Mouse (Mus musculus): ENCODE measurements around the gene Rcc1. TPM values are rescaled to one million over a fixed set of nuclear protein-coding genes. Genes with fewer than 3 reads are reported as not detected.

The Rcc1 gene
- polyA plus RNA-seq, 1 experiment from 2014 or later, result 81.0 TPM

DNA sequence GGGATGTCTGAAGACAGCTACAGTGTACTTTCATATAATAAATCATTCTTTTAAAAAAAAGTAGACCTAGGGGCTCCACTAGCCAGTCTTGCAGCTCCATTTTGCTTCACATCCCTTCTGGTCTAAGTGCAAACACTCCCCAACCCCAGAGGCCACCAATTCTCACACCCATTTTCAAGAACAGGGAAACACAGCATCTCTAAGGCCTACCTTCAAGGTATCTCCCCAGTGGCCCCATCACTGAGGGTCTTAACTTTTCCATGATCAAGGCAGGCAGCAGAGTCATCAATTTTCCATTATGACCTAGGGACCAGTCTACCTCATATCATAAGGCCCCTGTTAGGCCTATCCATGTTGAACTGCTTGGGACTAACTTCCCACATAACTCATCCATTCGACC lies 2.0 kb downstream of the Rcc1 start:
- 40% methylated on average over 1 of the region's 1 CpGs for WGBS
- no peak overlapping the region for H3K27ac ChIP-seq (replicated peaks; ENCODE audit: low read depth, low read length)
- DNase-seq (ENCODE audit: low spot score), result no peak
- H3K9me3 ChIP-seq (ENCODE audit: control insufficient read depth, low read length), result no peaks in the 10 kb centered on the region
- no peak overlapping the region for H3K9ac ChIP-seq (ENCODE audit: low read length)
- H3K4me3 ChIP-seq (ENCODE audit: low read depth, low read length), result 0 out of 2 replicates have a peak overlapping the region, but pooled peaks have one; percentile 57
- ATAC-seq (ENCODE audit: insufficient number of reproducible peaks, low FRiP score, low TSS enrichment, low read depth), result no peak
- H3K36me3 ChIP-seq (ENCODE audit: control insufficient read depth, insufficient read depth, low read length), result peaks cover 5% of the 10 kb centered on the region; the same call in 1 of the 2 replicates
- no peaks in the 10 kb centered on the region for H3K27me3 ChIP-seq (ENCODE audit: control insufficient read depth, insufficient read depth, low read length)
- H3K4me2 ChIP-seq (ENCODE audit: low read depth, severe bottlenecking), result peak overlapping the region; percentile 82; the same call in 1 of the 2 replicates
- H3K4me1 ChIP-seq (ENCODE audit: control insufficient read depth, insufficient read depth, low read length), result 0 out of 2 replicates have a peak, but pooled peaks cover 4% of the 10 kb centered on the region

DNA sequence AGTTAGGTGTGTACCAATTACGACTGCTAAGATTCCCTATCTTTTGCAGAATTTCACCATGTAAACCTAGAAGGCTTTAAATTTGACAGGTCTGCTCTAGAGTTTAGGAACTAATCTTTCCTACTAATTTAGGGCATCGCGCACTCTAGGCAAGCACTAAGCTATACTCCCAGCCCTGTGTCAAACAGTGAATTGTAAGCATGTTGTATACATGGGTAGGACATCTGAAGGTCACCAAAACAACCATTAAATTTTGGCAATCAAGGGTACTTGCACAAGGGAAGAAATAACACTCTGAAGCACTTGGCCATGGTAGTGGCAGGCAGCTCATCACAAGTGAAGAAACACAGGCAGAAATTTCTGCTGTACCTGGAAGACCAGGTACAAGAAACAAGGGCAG lies 2.6 kb downstream of the Rcc1 start:
- ATAC-seq (ENCODE audit: insufficient number of reproducible peaks, low FRiP score, low TSS enrichment, low read depth) (no peak), DNase-seq (ENCODE audit: low spot score) (no peak)
- Histone ChIP-seq H3K4me3 (ENCODE audit: low read depth, low read length) (no peak overlapping the region), H3K9ac (ENCODE audit: low read length) (no peak overlapping the region), H3K9me3 (ENCODE audit: control insufficient read depth, low read length) (no peaks in the 10 kb centered on the region), H3K27ac (replicated peaks; ENCODE audit: low read depth, low read length) (no peak overlapping the region), H3K36me3 (ENCODE audit: control insufficient read depth, insufficient read depth, low read length) (peaks cover 5% of the 10 kb centered on the region; the same call in 1 of the 2 replicates), H3K4me2 (ENCODE audit: low read depth, severe bottlenecking) (no peak overlapping the region), H3K27me3 (ENCODE audit: control insufficient read depth, insufficient read depth, low read length) (no peaks in the 10 kb centered on the region), H3K4me1 (ENCODE audit: control insufficient read depth, insufficient read depth, low read length) (0 out of 2 replicates have a peak, but pooled peaks cover 4% of the 10 kb centered on the region)
- 64% methylated on average over 3 of the region's 3 CpGs for WGBS

DNA sequence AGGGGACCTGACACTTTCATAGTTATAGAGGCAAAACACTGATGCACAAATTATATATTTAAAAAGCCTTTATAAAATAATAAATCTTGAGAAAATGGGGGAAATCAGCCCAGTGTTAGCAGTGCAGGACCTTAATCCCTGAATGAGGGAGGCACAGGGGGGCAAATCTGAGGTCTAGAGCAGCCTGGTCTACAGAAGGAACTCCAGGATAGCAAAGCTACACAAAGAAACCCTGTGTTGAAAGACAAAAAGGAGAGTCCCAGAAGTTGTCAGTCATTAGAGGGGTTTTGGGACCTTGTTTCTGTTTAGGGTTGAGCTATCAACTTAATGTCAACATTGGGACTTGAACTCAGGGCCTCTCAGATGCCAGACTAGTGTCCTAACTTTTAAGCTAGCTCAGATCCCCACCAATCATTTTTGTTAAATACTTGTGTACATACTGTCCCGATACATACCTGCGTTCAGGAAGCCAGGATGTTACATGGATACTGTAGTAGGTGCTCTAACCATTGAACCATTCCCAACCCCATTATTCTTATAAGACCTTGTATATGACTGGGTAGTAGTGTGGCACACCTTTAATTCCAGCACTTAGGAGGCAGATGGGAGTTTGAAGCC lies 3.2 kb downstream of the Rcc1 start:
- Histone ChIP-seq H3K9me3 (ENCODE audit: control insufficient read depth, low read length) (no peaks in the 10 kb centered on the region), H3K4me3 (ENCODE audit: low read depth, low read length) (no peak overlapping the region), H3K27me3 (ENCODE audit: control insufficient read depth, insufficient read depth, low read length) (no peaks in the 10 kb centered on the region), H3K27ac (replicated peaks; ENCODE audit: low read depth, low read length) (no peak overlapping the region), H3K9ac (ENCODE audit: low read length) (no peak overlapping the region), H3K36me3 (ENCODE audit: control insufficient read depth, insufficient read depth, low read length) (peaks cover 5% of the 10 kb centered on the region; the same call in 1 of the 2 replicates), H3K4me2 (ENCODE audit: low read depth, severe bottlenecking) (no peak overlapping the region), H3K4me1 (ENCODE audit: control insufficient read depth, insufficient read depth, low read length) (0 out of 2 replicates have a peak, but pooled peaks cover 4% of the 10 kb centered on the region)
- ATAC-seq (ENCODE audit: insufficient number of reproducible peaks, low FRiP score, low TSS enrichment, low read depth), result no peak
- no peak for DNase-seq (ENCODE audit: low spot score)
- 42% methylated on average over 2 of the region's 2 CpGs for WGBS

DNA sequence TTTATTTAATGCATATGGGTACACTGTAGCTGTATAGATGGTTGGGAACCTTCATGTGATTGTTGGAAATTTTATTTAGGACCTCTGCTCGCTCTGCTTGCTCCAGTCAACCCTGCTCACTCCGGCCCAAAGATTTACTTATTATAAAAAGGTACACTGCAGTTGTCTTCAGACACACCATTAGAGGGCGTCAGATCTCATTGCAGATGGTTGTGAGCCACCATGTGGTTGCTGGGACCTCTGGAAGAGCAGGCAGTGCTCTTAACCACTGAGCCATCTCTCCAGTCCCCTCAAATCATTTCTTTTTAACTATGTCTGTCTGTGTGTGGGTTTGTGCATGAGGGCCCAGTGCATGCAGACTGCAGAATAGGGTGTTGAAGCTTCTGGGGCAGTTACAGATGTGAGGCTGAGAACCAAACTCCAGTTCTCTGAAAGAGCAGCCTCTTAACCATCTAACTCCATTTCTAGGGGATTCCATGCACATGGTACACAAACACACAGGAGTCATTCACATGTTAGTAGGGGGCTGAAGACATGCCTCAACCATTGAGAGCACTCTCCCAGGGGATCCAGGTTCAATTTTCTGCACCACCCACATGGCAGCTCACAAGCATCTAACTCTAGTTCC lies 3.8 kb downstream of the Rcc1 start:
- Histone ChIP-seq H3K27ac (replicated peaks; ENCODE audit: low read depth, low read length) (no peak overlapping the region), H3K27me3 (ENCODE audit: control insufficient read depth, insufficient read depth, low read length) (no peaks in the 10 kb centered on the region), H3K36me3 (ENCODE audit: control insufficient read depth, insufficient read depth, low read length) (peaks cover 5% of the 10 kb centered on the region; the same call in 1 of the 2 replicates), H3K4me1 (ENCODE audit: control insufficient read depth, insufficient read depth, low read length) (0 out of 2 replicates have a peak, but pooled peaks cover 6% of the 10 kb centered on the region), H3K4me2 (ENCODE audit: low read depth, severe bottlenecking) (no peak overlapping the region), H3K9ac (ENCODE audit: low read length) (no peak overlapping the region), H3K4me3 (ENCODE audit: low read depth, low read length) (no peak overlapping the region), H3K9me3 (ENCODE audit: control insufficient read depth, low read length) (no peaks in the 10 kb centered on the region)
- 56% methylated on average over 3 of the region's 3 CpGs for WGBS
- ATAC-seq (ENCODE audit: insufficient number of reproducible peaks, low FRiP score, low TSS enrichment, low read depth), result no peak
- DNase-seq (ENCODE audit: low spot score), result no peak

DNA sequence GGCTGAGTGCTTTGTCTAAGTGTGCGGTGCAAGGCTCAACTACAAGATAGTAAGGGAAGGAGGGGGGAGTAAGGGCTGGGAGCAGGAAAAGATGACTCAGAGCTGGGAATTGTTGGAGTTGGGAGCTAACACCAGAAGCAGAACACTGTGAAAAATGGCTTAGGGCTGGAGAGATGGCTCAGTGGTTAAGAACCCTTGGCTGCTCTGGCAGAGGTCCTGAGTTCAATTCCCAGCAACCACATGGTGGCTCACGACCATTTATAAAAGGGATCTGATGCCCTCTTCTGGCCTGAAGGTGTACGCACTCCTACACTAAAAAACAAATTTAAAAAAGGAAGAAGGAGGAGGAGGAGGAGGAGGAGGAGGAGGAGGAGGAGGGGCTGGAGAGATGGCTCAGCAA lies 6.7 kb downstream of the Rcc1 start:
- 0 out of 2 replicates have a peak, but pooled peaks cover 6% of the 10 kb centered on the region for H3K4me1 ChIP-seq (ENCODE audit: control insufficient read depth, insufficient read depth, low read length)
- no peak overlapping the region for H3K4me2 ChIP-seq (ENCODE audit: low read depth, severe bottlenecking)
- no peak overlapping the region for H3K27ac ChIP-seq (replicated peaks; ENCODE audit: low read depth, low read length)
- no peak overlapping the region for H3K4me3 ChIP-seq (ENCODE audit: low read depth, low read length)
- DNase-seq (ENCODE audit: low spot score) (no peak), ATAC-seq (ENCODE audit: insufficient number of reproducible peaks, low FRiP score, low TSS enrichment, low read depth) (no peak)
- no peaks in the 10 kb centered on the region for H3K9me3 ChIP-seq (ENCODE audit: control insufficient read depth, low read length)
- H3K9ac ChIP-seq (ENCODE audit: low read length), result no peak overlapping the region
- no peaks in the 10 kb centered on the region for H3K27me3 ChIP-seq (ENCODE audit: control insufficient read depth, insufficient read depth, low read length)
- H3K36me3 ChIP-seq (ENCODE audit: control insufficient read depth, insufficient read depth, low read length), result peaks cover 5% of the 10 kb centered on the region; the same call in 1 of the 2 replicates
- 65% methylated on average over 3 of the region's 3 CpGs for WGBS

DNA sequence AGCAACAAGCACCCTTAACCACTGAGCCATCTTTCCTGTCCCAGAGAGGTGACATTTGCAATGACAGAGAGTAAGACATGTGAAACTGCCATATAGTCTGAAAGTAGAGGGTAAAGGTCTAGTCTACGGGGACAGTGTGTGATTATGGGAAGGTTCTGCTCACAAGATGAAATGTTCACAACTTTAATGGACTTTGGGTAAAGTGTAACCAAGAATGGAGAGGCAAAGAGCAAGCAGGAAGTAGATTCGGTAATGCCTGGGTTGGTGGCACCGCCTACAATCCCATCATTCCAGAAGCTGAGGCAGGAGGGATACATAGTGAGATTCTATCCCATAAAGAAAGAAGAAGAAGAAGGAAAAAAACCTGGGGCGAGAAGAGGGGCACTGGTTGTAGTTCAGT lies 7.1 kb downstream of the Rcc1 start:
- no peak for DNase-seq (ENCODE audit: low spot score)
- H3K27me3 ChIP-seq (ENCODE audit: control insufficient read depth, insufficient read depth, low read length), result no peaks in the 10 kb centered on the region
- no peak for ATAC-seq (ENCODE audit: insufficient number of reproducible peaks, low FRiP score, low TSS enrichment, low read depth)
- no peak overlapping the region for H3K27ac ChIP-seq (replicated peaks; ENCODE audit: low read depth, low read length)
- peaks cover 2% of the 10 kb centered on the region; the same call in 1 of the 2 replicates for H3K36me3 ChIP-seq (ENCODE audit: control insufficient read depth, insufficient read depth, low read length)
- no peak overlapping the region for H3K4me2 ChIP-seq (ENCODE audit: low read depth, severe bottlenecking)
- 87% methylated on average over 4 of the region's 4 CpGs for WGBS
- no peaks in the 10 kb centered on the region for H3K9me3 ChIP-seq (ENCODE audit: control insufficient read depth, low read length)
- no peak overlapping the region for H3K4me3 ChIP-seq (ENCODE audit: low read depth, low read length)
- H3K9ac ChIP-seq (ENCODE audit: low read length), result no peak overlapping the region
- 0 out of 2 replicates have a peak, but pooled peaks cover 6% of the 10 kb centered on the region for H3K4me1 ChIP-seq (ENCODE audit: control insufficient read depth, insufficient read depth, low read length)

DNA sequence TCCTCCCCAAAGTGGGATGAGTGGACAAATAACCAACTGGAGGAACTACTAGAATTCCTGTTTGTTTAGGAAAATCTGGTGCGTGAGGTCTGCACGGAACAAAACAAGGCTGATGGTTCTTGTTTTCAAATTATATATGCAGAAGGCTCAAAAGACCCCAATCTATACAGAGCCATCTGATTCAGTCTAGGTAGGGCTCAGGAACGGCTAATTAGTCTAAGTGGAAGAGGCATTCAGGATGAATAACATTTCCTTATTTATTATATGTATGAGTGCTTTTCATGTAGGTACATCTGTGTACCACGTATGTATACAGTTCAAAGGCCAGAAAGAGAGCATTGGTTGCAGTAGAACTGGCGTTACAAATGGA lies 7.6 kb downstream of the Rcc1 start:
- Histone ChIP-seq H3K4me3 (ENCODE audit: low read depth, low read length) (peak overlapping the region; percentile 88), H3K9ac (ENCODE audit: low read length) (no peak overlapping the region), H3K36me3 (ENCODE audit: control insufficient read depth, insufficient read depth, low read length) (peaks cover under 1% of the 10 kb centered on the region; the same call in 1 of the 2 replicates), H3K27ac (replicated peaks; ENCODE audit: low read depth, low read length) (no peak overlapping the region), H3K4me1 (ENCODE audit: control insufficient read depth, insufficient read depth, low read length) (0 out of 2 replicates have a peak, but pooled peaks cover 6% of the 10 kb centered on the region), H3K9me3 (ENCODE audit: control insufficient read depth, low read length) (no peaks in the 10 kb centered on the region), H3K27me3 (ENCODE audit: control insufficient read depth, insufficient read depth, low read length) (no peaks in the 10 kb centered on the region), H3K4me2 (ENCODE audit: low read depth, severe bottlenecking) (no peak overlapping the region; the same call in 1 of the 2 replicates)
- DNase-seq (ENCODE audit: low spot score) (no peak), ATAC-seq (ENCODE audit: insufficient number of reproducible peaks, low FRiP score, low TSS enrichment, low read depth) (no peak)
- WGBS, result 50% methylated on average over 5 of the region's 5 CpGs

DNA sequence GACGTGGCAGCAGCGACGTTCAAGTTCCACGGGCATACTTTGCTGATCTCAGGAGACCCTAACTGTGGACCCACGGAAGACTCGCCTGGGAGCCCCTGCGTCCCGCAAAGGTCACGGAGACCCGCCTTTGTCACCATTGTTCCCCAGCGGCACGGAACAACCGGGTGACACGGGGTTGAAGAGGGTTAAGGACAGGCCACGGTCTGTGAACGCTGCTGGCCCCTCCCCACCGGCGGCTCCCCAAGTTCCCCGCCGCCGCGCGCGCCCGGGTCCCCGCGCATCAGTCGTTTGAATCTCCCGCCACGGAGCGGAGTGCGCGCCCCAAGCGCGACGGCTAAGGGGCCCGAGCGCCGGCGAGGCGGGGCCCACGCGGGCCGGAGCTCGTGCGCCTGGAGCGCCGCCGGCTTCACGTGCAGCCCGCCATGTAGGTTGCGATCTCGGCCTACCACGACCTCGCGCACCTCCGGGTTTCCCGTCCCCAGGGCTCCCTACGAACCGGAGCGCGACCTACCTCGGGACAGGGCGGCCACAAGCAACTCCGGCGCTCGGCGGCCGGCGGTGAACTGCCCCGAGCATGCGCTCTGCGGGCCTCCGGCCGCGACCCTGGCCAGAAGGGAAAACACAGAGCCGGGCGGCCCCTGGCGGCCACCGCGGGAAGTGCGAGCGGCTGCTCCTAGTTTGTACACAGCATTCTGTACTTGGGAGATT lies 8.1 kb downstream of the Rcc1 start:
- H3K4me2 ChIP-seq (ENCODE audit: low read depth, severe bottlenecking), result peak overlapping the region; percentile 94
- no peaks in the 10 kb centered on the region for H3K36me3 ChIP-seq (ENCODE audit: control insufficient read depth, insufficient read depth, low read length)
- peak overlapping the region; percentile 88 for H3K4me3 ChIP-seq (ENCODE audit: low read depth, low read length)
- no peaks in the 10 kb centered on the region for H3K27me3 ChIP-seq (ENCODE audit: control insufficient read depth, insufficient read depth, low read length)
- WGBS, result under 1% methylated on average over 78 of the region's 83 CpGs
- peak overlapping the region; percentile 90 for H3K9ac ChIP-seq (ENCODE audit: low read length)
- no peaks in the 10 kb centered on the region for H3K9me3 ChIP-seq (ENCODE audit: control insufficient read depth, low read length)
- DNase-seq (ENCODE audit: low spot score), result peak; percentile 98
- H3K4me1 ChIP-seq (ENCODE audit: control insufficient read depth, insufficient read depth, low read length), result 0 out of 2 replicates have a peak, but pooled peaks cover 6% of the 10 kb centered on the region
- peak; percentile 56; the same call in 1 of the 2 replicates for ATAC-seq (ENCODE audit: insufficient number of reproducible peaks, low FRiP score, low TSS enrichment, low read depth)
- H3K27ac ChIP-seq (replicated peaks; ENCODE audit: low read depth, low read length), result peak overlapping the region; percentile 16

Measured in limb, embryonic 11.5 days (tissue).